Mouse (Mus musculus): ENCODE measurements around the gene Sh2b3. TPM values are rescaled to one million over a fixed set of nuclear protein-coding genes. Genes with fewer than 3 reads are reported as not detected.

Sh2b3 gene
- total RNA-seq, 2 experiments from 2014 or later = 11.9 to 31.5 TPM

- no peak for ATAC-seq (replicated peaks; ENCODE audit: poor library complexity, severe bottlenecking)
Measured at GRCm38 (mm10) chr5:121827876-121828275, 9.6 kb downstream of the Sh2b3 start.

GRCm38 (mm10) chr5:121825606-121826005 lies 11.8 kb downstream of the Sh2b3 start:
- ATAC-seq (replicated peaks; ENCODE audit: poor library complexity, severe bottlenecking) = no peak

- peak; percentile 91 for ATAC-seq (replicated peaks; ENCODE audit: poor library complexity, severe bottlenecking)
Measured at GRCm38 (mm10) chr5:121824121-121824520, 13.3 kb downstream of the Sh2b3 start.

- no peak for ATAC-seq (replicated peaks; ENCODE audit: poor library complexity, severe bottlenecking)
Measured at GRCm38 (mm10) chr5:121823668-121824067, 13.8 kb downstream of the Sh2b3 start.

GRCm38 (mm10) chr5:121822786-121823505 lies 14.5 kb downstream of the Sh2b3 start:
- no peak for ATAC-seq (replicated peaks; ENCODE audit: poor library complexity, severe bottlenecking)

- ATAC-seq (replicated peaks; ENCODE audit: poor library complexity, severe bottlenecking) = no peak
Measured at GRCm38 (mm10) chr5:121821552-121821951, 15.9 kb downstream of the Sh2b3 start.

- no peak for ATAC-seq (replicated peaks; ENCODE audit: poor library complexity, severe bottlenecking)
Measured at GRCm38 (mm10) chr5:121821116-121821515, 16.3 kb downstream of the Sh2b3 start.

GRCm38 (mm10) chr5:121820657-121821056 lies 16.8 kb downstream of the Sh2b3 start:
- no peak for ATAC-seq (replicated peaks; ENCODE audit: poor library complexity, severe bottlenecking)

- no peak for ATAC-seq (replicated peaks; ENCODE audit: poor library complexity, severe bottlenecking)
Measured at GRCm38 (mm10) chr5:121820161-121820560, 17.3 kb downstream of the Sh2b3 start.

GRCm38 (mm10) chr5:121819559-121819958 lies 17.9 kb downstream of the Sh2b3 start:
- ATAC-seq (replicated peaks; ENCODE audit: poor library complexity, severe bottlenecking) = no peak

- ATAC-seq (replicated peaks; ENCODE audit: poor library complexity, severe bottlenecking) = no peak
Measured at GRCm38 (mm10) chr5:121818862-121819261, 18.6 kb downstream of the Sh2b3 start.

- no peak for ATAC-seq (replicated peaks; ENCODE audit: poor library complexity, severe bottlenecking)
Measured at GRCm38 (mm10) chr5:121818401-121818800, 19.0 kb downstream of the Sh2b3 start.

- ATAC-seq (replicated peaks; ENCODE audit: poor library complexity, severe bottlenecking) = no peak
Measured at GRCm38 (mm10) chr5:121817551-121817950, 19.9 kb downstream of the Sh2b3 start.

GRCm38 (mm10) chr5:121816611-121817010 lies 20.8 kb downstream of the Sh2b3 start:
- ATAC-seq (replicated peaks; ENCODE audit: poor library complexity, severe bottlenecking) = no peak

- no peak for ATAC-seq (replicated peaks; ENCODE audit: poor library complexity, severe bottlenecking)
Measured at GRCm38 (mm10) chr5:121815867-121816380, 21.5 kb downstream of the Sh2b3 start.

- ATAC-seq (replicated peaks; ENCODE audit: poor library complexity, severe bottlenecking) = peak; percentile 26; the same call in 1 of the 2 replicates
Measured at GRCm38 (mm10) chr5:121815067-121815466, 22.4 kb downstream of the Sh2b3 start.

GRCm38 (mm10) chr5:121813744-121814143 lies 23.7 kb downstream of the Sh2b3 start:
- no peak for ATAC-seq (replicated peaks; ENCODE audit: poor library complexity, severe bottlenecking)

- ATAC-seq (replicated peaks; ENCODE audit: poor library complexity, severe bottlenecking) = peak; percentile 14; the same call in 1 of the 2 replicates
Measured at GRCm38 (mm10) chr5:121812526-121813243, 24.8 kb downstream of the Sh2b3 start.

- peak; percentile 74 for ATAC-seq (replicated peaks; ENCODE audit: poor library complexity, severe bottlenecking)
Measured at GRCm38 (mm10) chr5:121811485-121811931, 25.9 kb downstream of the Sh2b3 start.

GRCm38 (mm10) chr5:121810331-121811151 lies 26.9 kb downstream of the Sh2b3 start:
- no peak for ATAC-seq (replicated peaks; ENCODE audit: poor library complexity, severe bottlenecking)

Measured in granulocyte monocyte progenitor cell, adult 5-6 weeks (primary cell).